Mouse (Mus musculus) left cerebral cortex, adult 9 months (tissue): ENCODE measurements at regions not wholly inside any gene's neighbourhood (a gene's known extent, or its start where the extent isn't known, plus 50 kb on each side); places are given as distances from the start of the nearest gene placed in this dataset.
A peak's percentile ranks its signal among the peaks of the same experiment; 100 is the strongest.

Source experiments
- DNase-seq, 2 experiments: peaks; one replicate each; pipeline ENCODE4 v3.0.0; 2022; ENCODE audit warnings: low spot score in 2 of 2

- DNase-seq: no peak
Observed at GRCm38 (mm10) chr1:89374271-89374670, 80.3 kb upstream of the Agap1 start.

- no peak for DNase-seq
Observed at GRCm38 (mm10) chr1:89382021-89382420, 72.6 kb upstream of the Agap1 start.

GRCm38 (mm10) chr1:89385111-89385510 is 69.5 kb upstream of the Agap1 start:
- no peak for DNase-seq

GRCm38 (mm10) chr1:89392711-89393110 is 61.9 kb upstream of the Agap1 start:
- no peak for DNase-seq

- DNase-seq: no peak
Observed at GRCm38 (mm10) chr1:89394471-89394870, 60.1 kb upstream of the Agap1 start.

- peak; percentile 10 to 24 for DNase-seq
Observed at GRCm38 (mm10) chr1:89400734-89401202, 53.8 kb upstream of the Agap1 start.

GRCm38 (mm10) chr1:89402513-89403210 is 51.9 kb upstream of the Agap1 start:
- no peak for DNase-seq

- DNase-seq: no peak
Observed at GRCm38 (mm10) chr1:89403551-89404050, 51.0 kb upstream of the Agap1 start.
